Mouse (Mus musculus) hindbrain, postnatal 0 days (tissue): ENCODE results near the gene Zbtb4. TPM values are rescaled to one million over a fixed set of nuclear protein-coding genes. Genes with fewer than 3 reads are reported as not detected.

ENCODE experiments used
- ATAC-seq: fragments of 200-750 bp; cut with Nextera tagmentation; 2 replicates; pipeline ENCODE4 v1.8.0; 2017; ENCODE audit warnings: mild to moderate bottlenecking, moderate TSS enrichment, moderate library complexity
- DNase-seq: peaks from one replicate; pipeline ENCODE4 v3.0.0-alpha.2; 2015; ENCODE audit warnings: low spot score
- H3K27ac ChIP-seq: fragments of 300-500 bp; sonication (generic); 2 replicates; pipeline ENCODE4 v1.5.1; 2014; ENCODE audit warnings: mild to moderate bottlenecking
- H3K27me3 ChIP-seq: fragments of 300-500 bp; sonication (generic); 2 replicates; pipeline ENCODE4 v1.6.1; 2014; ENCODE audit warnings: low read length, mixed read lengths; ENCODE audit not compliant: insufficient read depth
- H3K36me3 ChIP-seq: fragments of 300-500 bp; sonication (generic); 2 replicates; pipeline ENCODE4 v1.6.1; 2014; ENCODE audit warnings: low read length, mixed read lengths; ENCODE audit not compliant: insufficient read depth
- H3K4me1 ChIP-seq: fragments of 300-500 bp; sonication (generic); 2 replicates; pipeline ENCODE4 v1.6.1; 2014; ENCODE audit warnings: antibody characterized with exemption, low read length, mixed read lengths; ENCODE audit not compliant: insufficient read depth
- H3K4me2 ChIP-seq: fragments of 300-500 bp; sonication (generic); 2 replicates; pipeline ENCODE4 v1.6.1; 2014; ENCODE audit warnings: low read depth, mild to moderate bottlenecking, low read length, moderate library complexity, mixed read lengths
- H3K4me3 ChIP-seq: fragments of 300-500 bp; sonication (generic); 2 replicates; pipeline ENCODE4 v1.5.1; 2014; ENCODE audit warnings: low read length
- H3K9ac ChIP-seq: fragments of 300-500 bp; sonication (generic); replicated peaks from 2 replicates; pipeline ENCODE4 v1.6.1; 2014; ENCODE audit warnings: mild to moderate bottlenecking, low read length, moderate library complexity, mixed read lengths
- H3K9me3 ChIP-seq: fragments of 300-500 bp; sonication (generic); 2 replicates; pipeline ENCODE4 v1.6.1; 2016; ENCODE audit warnings: low read length, mixed read lengths
- CTCF ChIP-seq: IDR thresholded peaks from 2 replicates; pipeline ENCODE4 v1.5.1; 2016; ENCODE audit warnings: antibody characterized with exemption, control low read depth, low read depth
- WGBS: fragments of 180-500 bp; shearing (Covaris S2); extraction: QIAGEN DNeasy Blood & Tissue Kit; methylation state at CpG from one replicate; pipeline ENCODE4 v1.1.7; 2014; 5-methylcytosine and 5-hydroxymethylcytosine counted together
- polyA plus RNA-seq: library from polyadenylated mRNA; unstranded; fragments of >200 nt; fragmentation: Nextera tagmentation; extraction: Ambion mirVana; gene quantifications from 2 replicates; pipeline ENCODE4 v1.2.1, GENCODE M21; 2015
- total RNA-seq: library from RNA; depleted of rRNA; stranded (reverse); fragments of >200 nt; gene quantifications from 2 replicates; pipeline ENCODE4 v1.2.3, GENCODE M21; 2014; rRNA removed

Zbtb4 gene
- 39.2 and 39.9 TPM in 2 replicates for total RNA-seq
- polyA plus RNA-seq, result 4.6 and 4.9 TPM in 2 replicates

DNA sequence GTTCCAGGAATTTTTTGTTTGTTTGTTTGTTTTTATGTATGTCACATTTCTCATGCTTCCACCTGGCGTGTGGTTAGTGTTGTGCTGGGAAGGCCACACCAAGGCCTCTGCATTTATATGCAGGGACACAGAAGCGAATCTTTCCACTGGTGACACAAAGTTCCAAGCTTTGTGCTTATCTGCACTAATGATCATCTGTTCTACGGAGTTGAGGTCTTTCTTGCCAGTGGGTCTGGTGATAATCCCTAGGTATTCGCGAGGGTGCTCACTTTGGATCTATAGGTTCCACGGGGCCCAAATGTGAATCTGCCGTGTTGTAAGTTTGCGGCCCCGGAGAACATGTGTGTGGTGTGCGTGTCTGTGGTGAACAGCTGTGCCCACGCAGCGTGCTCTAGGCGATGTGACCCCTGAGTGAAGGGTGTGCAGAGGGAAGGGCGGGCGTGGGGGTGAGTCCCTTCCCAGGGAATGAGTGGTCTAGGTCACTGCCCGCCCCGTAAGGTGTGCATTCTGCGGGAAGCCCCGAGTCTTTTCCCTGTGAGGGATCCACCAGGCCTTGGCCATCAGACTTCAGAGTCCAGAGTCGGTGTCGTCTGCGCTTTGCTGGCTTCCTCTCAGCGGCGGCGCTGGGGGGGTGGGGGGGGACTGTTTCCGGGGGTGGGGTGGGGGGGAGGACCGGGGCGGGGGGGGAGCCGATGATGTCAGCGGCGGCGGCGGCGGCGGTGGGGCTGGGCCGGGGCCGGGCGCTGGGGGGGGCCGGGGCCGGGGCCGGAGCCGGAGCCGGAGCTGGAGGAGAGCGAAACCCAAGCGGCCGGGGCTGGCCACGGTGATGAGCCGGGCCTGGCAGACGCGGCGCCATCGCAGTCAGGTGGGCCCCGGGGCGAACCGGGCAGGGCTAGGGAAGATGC is at the start of gene Zbtb4:
Gene Zbtb4, plus strand, starts transcription at position 692 of the 905 bp plus-strand sequence.
- Histone ChIP-seq H3K27ac (peak within 1 kb of the TSS; percentile 96), H3K4me1 (peaks cover 11% of the 10 kb centered on the region; the same call in 1 of the 2 replicates), H3K36me3 (no peaks in the 10 kb centered on the region), H3K27me3 (no peaks in the 10 kb centered on the region), H3K4me3 (peak within 1 kb of the TSS; percentile 96), H3K9ac (peak within 1 kb of the TSS; percentile 99), H3K4me2 (peak within 1 kb of the TSS; percentile 74), H3K9me3 (no peaks in the 10 kb centered on the region)
- WGBS, result 19% methylated on average over 34 of the region's 55 CpGs
- TF ChIP-seq CTCF, result no peak
- ATAC-seq, result peak; percentile 76
- peak; percentile 65 for DNase-seq

DNA sequence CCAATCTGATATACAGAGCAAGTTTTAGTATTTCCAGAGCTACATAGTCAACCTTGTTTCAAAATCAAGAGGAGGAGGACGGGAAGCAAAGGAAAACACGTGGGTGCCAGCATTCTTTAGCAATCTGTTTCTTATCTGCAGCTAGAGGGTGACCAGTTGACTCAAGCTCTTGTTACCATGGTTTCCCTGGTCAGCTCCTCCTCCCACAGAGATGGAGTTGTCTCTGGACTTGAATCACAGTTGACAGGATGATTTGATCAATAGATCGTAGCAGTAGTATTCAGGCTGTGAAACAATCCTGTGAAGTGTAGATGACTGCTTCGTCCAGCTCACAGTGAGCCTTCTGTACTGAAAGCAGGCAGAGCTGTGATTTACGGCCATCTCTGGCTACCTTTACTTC is 49.8 kb upstream of the Zbtb4 start:
- Histone ChIP-seq H3K9ac (no peak overlapping the region), H3K4me1 (no peaks in the 10 kb centered on the region), H3K36me3 (no peaks in the 10 kb centered on the region), H3K4me2 (no peak overlapping the region), H3K27me3 (no peaks in the 10 kb centered on the region), H3K27ac (no peak overlapping the region), H3K4me3 (no peak overlapping the region), H3K9me3 (no peaks in the 10 kb centered on the region)
- ATAC-seq (no peak), DNase-seq (no peak)
- 22% methylated on average over 5 of the region's 5 CpGs for WGBS
- TF ChIP-seq CTCF, result no peak

DNA sequence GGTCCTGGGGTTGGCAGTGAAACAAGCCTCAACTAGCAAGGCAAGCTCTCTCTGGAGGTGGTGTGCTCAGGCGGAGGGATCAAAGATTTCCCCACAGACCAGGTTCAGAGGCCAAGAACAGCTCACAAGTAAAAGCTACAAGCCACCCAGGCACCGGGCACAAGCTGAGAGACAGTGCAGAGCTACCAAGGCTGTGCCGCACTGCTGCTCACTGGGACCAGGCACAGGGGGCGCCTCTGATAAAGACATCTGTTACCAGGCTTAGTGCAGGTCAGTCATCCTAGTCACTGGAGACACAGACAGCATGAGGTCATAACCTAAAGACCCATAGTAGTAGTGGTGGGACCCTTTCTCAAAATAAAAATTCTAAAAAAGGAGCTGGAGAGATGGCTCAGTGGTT is 48.8 kb upstream of the Zbtb4 start:
- WGBS, result 75% methylated on average over 4 of the region's 4 CpGs
- H3K9ac ChIP-seq, result no peak overlapping the region
- no peak overlapping the region for H3K4me3 ChIP-seq
- H3K4me1 ChIP-seq, result no peaks in the 10 kb centered on the region
- no peaks in the 10 kb centered on the region for H3K27me3 ChIP-seq
- no peak for DNase-seq
- H3K4me2 ChIP-seq, result no peak overlapping the region
- H3K9me3 ChIP-seq, result no peaks in the 10 kb centered on the region
- TF ChIP-seq CTCF, result no peak
- no peaks in the 10 kb centered on the region for H3K36me3 ChIP-seq
- no peak for ATAC-seq
- H3K27ac ChIP-seq, result no peak overlapping the region

DNA sequence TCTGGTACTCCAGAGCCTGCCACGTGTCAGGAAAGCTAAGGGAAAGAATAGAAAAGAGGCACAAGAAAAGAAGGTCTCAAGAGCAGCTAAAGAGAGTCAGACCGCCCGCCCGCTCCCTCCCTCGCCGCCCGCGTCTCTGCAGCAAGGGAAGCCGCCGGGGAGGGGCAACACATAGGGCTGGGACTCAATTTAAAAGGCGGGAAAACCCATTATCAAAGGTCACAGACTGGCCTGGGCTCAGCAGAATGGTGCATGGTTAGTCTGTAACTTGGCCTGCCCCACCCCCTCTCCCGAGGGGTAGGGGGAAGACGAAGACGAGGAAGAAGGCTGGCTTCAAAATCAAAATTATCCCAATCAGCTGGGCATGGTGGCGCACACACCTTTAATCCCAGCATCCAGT is 47.1 kb upstream of the Zbtb4 start:
- H3K4me2 ChIP-seq, result no peak overlapping the region
- no peak overlapping the region for H3K27ac ChIP-seq
- H3K9me3 ChIP-seq, result no peaks in the 10 kb centered on the region
- no peak for TF ChIP-seq CTCF
- no peaks in the 10 kb centered on the region for H3K36me3 ChIP-seq
- no peaks in the 10 kb centered on the region for H3K4me1 ChIP-seq
- H3K4me3 ChIP-seq, result no peak overlapping the region
- no peaks in the 10 kb centered on the region for H3K27me3 ChIP-seq
- no peak overlapping the region for H3K9ac ChIP-seq
- ATAC-seq (no peak), DNase-seq (no peak)
- WGBS, result 20% methylated on average over 15 of the region's 15 CpGs

DNA sequence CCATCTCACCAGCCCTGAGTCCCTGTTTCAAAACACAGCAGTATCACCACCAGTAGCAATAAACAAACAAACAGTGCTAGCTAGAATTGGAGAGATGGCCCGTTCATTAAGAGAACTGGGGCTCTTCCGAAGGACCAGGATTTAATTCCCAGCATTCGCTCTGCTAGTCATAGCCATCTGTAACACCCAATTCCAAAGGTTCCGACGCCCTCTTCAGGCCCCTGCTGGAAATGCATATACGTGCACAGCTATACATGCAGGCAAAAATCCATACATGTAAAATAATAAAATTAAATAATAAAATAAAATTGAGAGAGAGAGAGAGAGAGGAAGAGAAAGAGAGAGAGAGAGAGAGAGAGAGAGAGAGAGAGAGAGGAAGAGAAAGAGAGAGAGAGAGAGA is 46.3 kb upstream of the Zbtb4 start:
- TF ChIP-seq CTCF, result no peak
- ATAC-seq (no peak), DNase-seq (no peak)
- Histone ChIP-seq H3K4me2 (no peak overlapping the region), H3K36me3 (no peaks in the 10 kb centered on the region), H3K27ac (no peak overlapping the region), H3K9me3 (no peaks in the 10 kb centered on the region), H3K4me1 (no peaks in the 10 kb centered on the region), H3K4me3 (no peak overlapping the region), H3K9ac (no peak overlapping the region), H3K27me3 (no peaks in the 10 kb centered on the region)
- WGBS, result 75% methylated on average over 6 of the region's 6 CpGs

DNA sequence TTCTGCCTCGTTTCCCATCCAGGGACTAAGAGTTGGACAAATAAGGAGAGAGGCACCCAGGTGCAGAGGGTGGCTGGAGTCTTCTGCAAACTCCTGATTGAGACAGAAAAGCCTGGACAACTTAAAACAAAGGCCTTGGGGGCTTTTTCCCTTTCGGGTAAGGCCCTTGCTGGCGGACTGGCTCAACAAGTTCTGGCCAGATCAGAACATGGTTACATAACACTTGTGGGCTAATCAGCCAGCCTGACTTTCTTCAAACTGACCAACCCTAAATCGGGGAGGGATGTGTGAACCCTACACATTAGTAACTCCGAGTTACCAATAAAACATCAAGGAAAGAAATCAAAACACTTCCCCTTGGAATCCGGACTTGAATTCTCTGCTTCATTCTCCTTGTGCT is 44.9 kb upstream of the Zbtb4 start:
- no peak overlapping the region for H3K27ac ChIP-seq
- no peaks in the 10 kb centered on the region for H3K36me3 ChIP-seq

DNA sequence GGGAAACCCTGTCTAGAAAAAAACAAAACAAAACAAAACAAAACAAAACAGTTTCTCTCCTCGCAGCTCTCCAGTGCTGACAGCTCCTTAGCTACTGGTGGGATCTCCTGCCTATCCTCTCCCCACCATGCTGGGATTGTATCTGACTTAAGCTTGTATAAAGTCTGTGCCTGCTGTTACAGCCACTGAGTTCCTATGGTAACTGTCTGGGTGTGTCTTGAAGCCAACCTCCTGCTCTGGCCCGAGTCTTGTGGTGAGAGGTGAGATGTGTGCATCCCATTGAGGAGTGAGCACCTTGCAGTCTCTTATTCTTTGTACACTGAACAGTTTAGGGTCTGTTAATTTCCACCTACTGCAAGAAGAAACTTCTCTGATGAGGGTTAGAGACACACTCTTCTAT is 42.6 kb upstream of the Zbtb4 start:
- H3K27me3 ChIP-seq, result no peaks in the 10 kb centered on the region
- H3K9ac ChIP-seq, result no peak overlapping the region
- H3K9me3 ChIP-seq, result no peaks in the 10 kb centered on the region
- 41% methylated on average over 2 of the region's 2 CpGs for WGBS
- no peaks in the 10 kb centered on the region for H3K4me1 ChIP-seq
- DNase-seq (no peak), ATAC-seq (no peak)
- H3K4me2 ChIP-seq, result no peak overlapping the region
- no peak for TF ChIP-seq CTCF
- no peak overlapping the region for H3K4me3 ChIP-seq
- no peak overlapping the region for H3K27ac ChIP-seq
- H3K36me3 ChIP-seq, result no peaks in the 10 kb centered on the region

More for the DNA sequence above, 44.9 kb upstream of the Zbtb4 start:
- no peak for ATAC-seq
- no peaks in the 10 kb centered on the region for H3K9me3 ChIP-seq
- H3K27me3 ChIP-seq, result no peaks in the 10 kb centered on the region
- no peaks in the 10 kb centered on the region for H3K4me1 ChIP-seq
- no peak for DNase-seq
- 86% methylated on average over 6 of the region's 6 CpGs for WGBS
- H3K4me2 ChIP-seq, result no peak overlapping the region
- no peak for TF ChIP-seq CTCF
- no peak overlapping the region for H3K4me3 ChIP-seq
- H3K9ac ChIP-seq, result no peak overlapping the region
